Mouse (Mus musculus) forebrain, embryonic 11.5 days (tissue): Measurements from ENCODE around the gene Nrg4. TPM values are rescaled to one million over a fixed set of nuclear protein-coding genes. Genes with fewer than 3 reads are reported as not detected.

Experiments
- ATAC-seq: fragments of 200-750 bp; cut with Nextera tagmentation; replicated peaks from 2 replicates; pipeline ENCODE4 v1.8.0; 2017; ENCODE audit warnings: moderate TSS enrichment; ENCODE audit not compliant: low FRiP score
- DNase-seq: peaks from one replicate; pipeline ENCODE4 v3.0.0-alpha.2; 2017; ENCODE audit warnings: low spot score
- H3K27ac ChIP-seq: fragments of 300-500 bp; sonication (generic); 2 replicates; pipeline ENCODE4 v1.5.1; 2014; ENCODE audit warnings: low read depth, low read length
- H3K27me3 ChIP-seq: fragments of 300-500 bp; sonication (generic); 2 replicates; pipeline ENCODE4 v1.6.1; 2014; ENCODE audit warnings: mild to moderate bottlenecking, low read length, mixed read lengths; ENCODE audit not compliant: control insufficient read depth, insufficient read depth
- H3K36me3 ChIP-seq: fragments of 300-500 bp; sonication (generic); 2 replicates; pipeline ENCODE4 v1.6.1; 2014; ENCODE audit warnings: mild to moderate bottlenecking, low read length, moderate library complexity, mixed read lengths; ENCODE audit not compliant: control insufficient read depth, insufficient read depth
- H3K4me1 ChIP-seq: fragments of 300-500 bp; sonication (generic); replicated peaks from 2 replicates; pipeline ENCODE4 v1.6.1; 2014; ENCODE audit warnings: low read length, mixed read lengths; ENCODE audit not compliant: control insufficient read depth, insufficient read depth
- H3K4me2 ChIP-seq: fragments of 300-500 bp; sonication (generic); 2 replicates; pipeline ENCODE4 v1.6.1; 2014; ENCODE audit warnings: low read depth, mild to moderate bottlenecking, low read length, moderate library complexity, mixed read lengths; ENCODE audit not compliant: severe bottlenecking
- H3K4me3 ChIP-seq: fragments of 300-500 bp; sonication (generic); 2 replicates; pipeline ENCODE4 v1.5.1; 2014; ENCODE audit warnings: low read depth, low read length
- H3K9ac ChIP-seq: fragments of 300-500 bp; sonication (generic); 2 replicates; pipeline ENCODE4 v1.6.1; 2014; ENCODE audit warnings: low read length
- H3K9me3 ChIP-seq: fragments of 300-500 bp; sonication (generic); 2 replicates; pipeline ENCODE4 v1.6.1; 2016; ENCODE audit warnings: low read length, mixed read lengths; ENCODE audit not compliant: control insufficient read depth
- WGBS: fragments of 180-500 bp; shearing (Covaris S2); extraction: QIAGEN DNeasy Blood & Tissue Kit; methylation state at CpG from one replicate; pipeline ENCODE4 v1.1.7; 2014; 5-methylcytosine and 5-hydroxymethylcytosine counted together
- polyA plus RNA-seq: library from polyadenylated mRNA; unstranded; fragments of >200 nt; fragmentation: Nextera tagmentation; extraction: Ambion mirVana; gene quantifications from 2 replicates; pipeline ENCODE4 v1.2.1, GENCODE M21; 2014

Gene Nrg4
- 1.2 and 1.3 TPM in 2 replicates for polyA plus RNA-seq

- Histone ChIP-seq H3K4me2 (peak within 1 kb of the TSS; percentile 83), H3K27me3 (peaks cover 15% of the 10 kb centered on the region), H3K27ac (no peak within 1 kb of the TSS), H3K4me3 (peak within 1 kb of the TSS; percentile 63), H3K36me3 (no peaks in the 10 kb centered on the region), H3K9ac (peak within 1 kb of the TSS; percentile 70), H3K4me1 (0 out of 2 replicates have a peak, but pooled peaks cover 4% of the 10 kb centered on the region), H3K9me3 (no peaks in the 10 kb centered on the region)
- DNase-seq: peak; percentile 88
- under 1% methylated on average over 61 of the region's 82 CpGs for WGBS
- peak; percentile 88 for ATAC-seq
Observed at GRCm38 (mm10) chr9:55326515-55327233, at the start of gene Nrg4, which contains the start of gene Tmem266. Nrg4 (minus strand) TSS chr9:55326844. Tmem266 (plus strand) TSS chr9:55326913.

- no peak overlapping the region for H3K27ac ChIP-seq
- H3K9me3 ChIP-seq: no peaks in the 10 kb centered on the region
- ATAC-seq (no peak), DNase-seq (peak; percentile 27)
- WGBS: 79% methylated on average over 7 of the region's 7 CpGs
- no peak overlapping the region for H3K9ac ChIP-seq
- no peaks in the 10 kb centered on the region for H3K36me3 ChIP-seq
- H3K4me3 ChIP-seq: no peak overlapping the region
- no peak overlapping the region for H3K4me2 ChIP-seq
- no peaks in the 10 kb centered on the region for H3K27me3 ChIP-seq
- H3K4me1 ChIP-seq: no peaks in the 10 kb centered on the region
Observed at GRCm38 (mm10) chr9:55371908-55372307, 45.3 kb upstream of the Nrg4 start.

- Histone ChIP-seq H3K9me3 (no peaks in the 10 kb centered on the region), H3K4me1 (no peaks in the 10 kb centered on the region), H3K9ac (no peak overlapping the region), H3K36me3 (no peaks in the 10 kb centered on the region), H3K4me3 (no peak overlapping the region), H3K4me2 (no peak overlapping the region), H3K27me3 (no peaks in the 10 kb centered on the region), H3K27ac (no peak overlapping the region)
- no peak for ATAC-seq
- peak; percentile 21 for DNase-seq
- WGBS: 56% methylated on average over 3 of the region's 3 CpGs
Observed at GRCm38 (mm10) chr9:55368011-55368410, 41.4 kb upstream of the Nrg4 start.

- Histone ChIP-seq H3K27ac (no peak overlapping the region), H3K9me3 (no peaks in the 10 kb centered on the region), H3K36me3 (no peaks in the 10 kb centered on the region), H3K9ac (no peak overlapping the region), H3K4me1 (no peaks in the 10 kb centered on the region), H3K27me3 (no peaks in the 10 kb centered on the region), H3K4me2 (no peak overlapping the region), H3K4me3 (no peak overlapping the region)
- no peak for ATAC-seq
- DNase-seq: no peak
Observed at GRCm38 (mm10) chr9:55363707-55364106, 37.1 kb upstream of the Nrg4 start.

- Histone ChIP-seq H3K27ac (no peak overlapping the region), H3K36me3 (no peaks in the 10 kb centered on the region), H3K27me3 (no peaks in the 10 kb centered on the region), H3K4me2 (no peak overlapping the region), H3K9me3 (no peaks in the 10 kb centered on the region), H3K9ac (no peak overlapping the region), H3K4me1 (no peaks in the 10 kb centered on the region), H3K4me3 (no peak overlapping the region)
- ATAC-seq (no peak), DNase-seq (no peak)
- 82% methylated on average over 5 of the region's 5 CpGs for WGBS
Observed at GRCm38 (mm10) chr9:55361969-55362368, 35.3 kb upstream of the Nrg4 start.

GRCm38 (mm10) chr9:55360861-55361260 lies 34.2 kb upstream of the Nrg4 start:
- Histone ChIP-seq H3K27me3 (no peaks in the 10 kb centered on the region), H3K27ac (no peak overlapping the region), H3K9me3 (no peaks in the 10 kb centered on the region), H3K4me3 (no peak overlapping the region), H3K4me2 (no peak overlapping the region), H3K4me1 (no peaks in the 10 kb centered on the region), H3K9ac (no peak overlapping the region), H3K36me3 (no peaks in the 10 kb centered on the region)
- WGBS: 67% methylated on average over 7 of the region's 7 CpGs
- DNase-seq (no peak), ATAC-seq (no peak)

GRCm38 (mm10) chr9:55360372-55360771 lies 33.7 kb upstream of the Nrg4 start:
- DNase-seq (no peak), ATAC-seq (no peak)
- 85% methylated on average over 3 of the region's 3 CpGs for WGBS
- no peak overlapping the region for H3K4me3 ChIP-seq
- no peaks in the 10 kb centered on the region for H3K36me3 ChIP-seq
- no peaks in the 10 kb centered on the region for H3K27me3 ChIP-seq
- H3K9me3 ChIP-seq: no peaks in the 10 kb centered on the region
- H3K9ac ChIP-seq: no peak overlapping the region
- H3K27ac ChIP-seq: no peak overlapping the region
- H3K4me2 ChIP-seq: no peak overlapping the region
- no peaks in the 10 kb centered on the region for H3K4me1 ChIP-seq

- Histone ChIP-seq H3K9ac (no peak overlapping the region), H3K27me3 (no peaks in the 10 kb centered on the region), H3K27ac (no peak overlapping the region), H3K9me3 (no peaks in the 10 kb centered on the region), H3K4me2 (no peak overlapping the region), H3K4me1 (0 out of 2 replicates have a peak, but pooled peaks cover 4% of the 10 kb centered on the region), H3K36me3 (no peaks in the 10 kb centered on the region), H3K4me3 (no peak overlapping the region)
- DNase-seq: no peak
- 88% methylated on average over 1 of the region's 1 CpGs for WGBS
- no peak for ATAC-seq
Observed at GRCm38 (mm10) chr9:55357164-55357563, 30.5 kb upstream of the Nrg4 start.
